Mouse (Mus musculus) neural tube, embryonic 15.5 days (tissue): ENCODE data around the gene Dars2. TPM values are rescaled to one million over a fixed set of nuclear protein-coding genes. Genes with fewer than 3 reads are reported as not detected.

Experiments used
- ATAC-seq: fragments of 200-750 bp; cut with Nextera tagmentation; 2 replicates; pipeline ENCODE4 v1.8.0; 2017; ENCODE audit warnings: mild to moderate bottlenecking, moderate TSS enrichment, moderate library complexity; ENCODE audit not compliant: low FRiP score
- H3K27ac ChIP-seq: fragments of 300-500 bp; sonication (generic); replicated peaks from 2 replicates; pipeline ENCODE4 v1.5.1; 2015; ENCODE audit warnings: mild to moderate bottlenecking, inconsistent platforms
- H3K27me3 ChIP-seq: fragments of 300-500 bp; sonication (generic); replicated peaks from 2 replicates; pipeline ENCODE4 v1.6.1; 2015; ENCODE audit warnings: inconsistent platforms
- H3K36me3 ChIP-seq: fragments of 300-500 bp; sonication (generic); 2 replicates; pipeline ENCODE4 v1.6.1; 2015; ENCODE audit warnings: inconsistent platforms
- H3K4me1 ChIP-seq: fragments of 300-500 bp; sonication (generic); 2 replicates; pipeline ENCODE4 v1.6.1; 2015; ENCODE audit warnings: inconsistent platforms
- H3K4me2 ChIP-seq: fragments of 300-500 bp; sonication (generic); 2 replicates; pipeline ENCODE4 v1.6.1; 2015; ENCODE audit warnings: inconsistent platforms, mild to moderate bottlenecking, moderate library complexity
- H3K4me3 ChIP-seq: fragments of 300-500 bp; sonication (generic); replicated peaks from 2 replicates; pipeline ENCODE4 v1.5.1; 2015; ENCODE audit warnings: mild to moderate bottlenecking, inconsistent platforms
- H3K9ac ChIP-seq: fragments of 300-500 bp; sonication (generic); replicated peaks from 2 replicates; pipeline ENCODE4 v1.6.1; 2015; ENCODE audit warnings: mild to moderate bottlenecking, inconsistent platforms
- H3K9me3 ChIP-seq: fragments of 300-500 bp; sonication (generic); replicated peaks from 2 replicates; pipeline ENCODE4 v1.6.1; 2016; ENCODE audit warnings: inconsistent platforms
- WGBS: fragments of 180-500 bp; shearing (Covaris S2); methylation state at CpG from one replicate; pipeline ENCODE4 v1.1.7; 2015; ENCODE audit warnings: mixed read lengths; 5-methylcytosine and 5-hydroxymethylcytosine counted together
- polyA plus RNA-seq: library from polyadenylated mRNA; unstranded; fragments of >200 nt; fragmentation: Nextera tagmentation; extraction: Ambion mirVana; gene quantifications from 2 replicates; pipeline ENCODE4 v1.2.1, GENCODE M21; 2015

The Dars2 gene
- polyA plus RNA-seq, 1 experiment from 2014 or later = 23.2 TPM

- Histone ChIP-seq H3K27ac (no peak overlapping the region), H3K4me2 (no peak overlapping the region), H3K9ac (no peak overlapping the region), H3K36me3 (peaks cover 52% of the 10 kb centered on the region), H3K4me1 (peaks cover 21% of the 10 kb centered on the region), H3K9me3 (no peaks in the 10 kb centered on the region), H3K27me3 (no peaks in the 10 kb centered on the region), H3K4me3 (no peak overlapping the region)
- 95% methylated on average over 7 of the region's 7 CpGs for WGBS
- no peak for ATAC-seq
Measured at GRCm38 (mm10) chr1:161041261-161042020, 29.0 kb downstream of the Dars2 start.

GRCm38 (mm10) chr1:161040855-161041254 lies 29.6 kb downstream of the Dars2 start:
- ATAC-seq = no peak
- peaks cover 26% of the 10 kb centered on the region for H3K4me1 ChIP-seq
- no peak overlapping the region for H3K9ac ChIP-seq
- peaks cover 46% of the 10 kb centered on the region for H3K36me3 ChIP-seq
- H3K27ac ChIP-seq = no peak overlapping the region
- H3K4me3 ChIP-seq = no peak overlapping the region
- H3K4me2 ChIP-seq = no peak overlapping the region
- no peaks in the 10 kb centered on the region for H3K27me3 ChIP-seq
- no peaks in the 10 kb centered on the region for H3K9me3 ChIP-seq

- WGBS = 74% methylated on average over 1 of the region's 1 CpGs
- Histone ChIP-seq H3K36me3 (peaks cover 41% of the 10 kb centered on the region), H3K4me2 (no peak overlapping the region), H3K9ac (no peak overlapping the region), H3K27ac (no peak overlapping the region), H3K9me3 (no peaks in the 10 kb centered on the region), H3K4me3 (no peak overlapping the region), H3K27me3 (no peaks in the 10 kb centered on the region), H3K4me1 (peaks cover 26% of the 10 kb centered on the region)
- ATAC-seq = no peak
Measured at GRCm38 (mm10) chr1:161040426-161040770, 30.1 kb downstream of the Dars2 start.

GRCm38 (mm10) chr1:161039741-161040425 lies 30.6 kb downstream of the Dars2 start:
- Histone ChIP-seq H3K4me2 (no peak overlapping the region), H3K4me3 (no peak overlapping the region), H3K9ac (no peak overlapping the region), H3K9me3 (no peaks in the 10 kb centered on the region), H3K4me1 (peaks cover 26% of the 10 kb centered on the region), H3K36me3 (peaks cover 36% of the 10 kb centered on the region), H3K27me3 (no peaks in the 10 kb centered on the region), H3K27ac (peak overlapping the region; percentile 42; the same call in 1 of the 2 replicates)
- no peak for ATAC-seq
- 21% methylated on average over 3 of the region's 3 CpGs for WGBS

- Histone ChIP-seq H3K4me2 (no peak overlapping the region), H3K9ac (no peak overlapping the region), H3K9me3 (no peaks in the 10 kb centered on the region), H3K4me1 (peaks cover 26% of the 10 kb centered on the region), H3K36me3 (peaks cover 34% of the 10 kb centered on the region), H3K4me3 (no peak overlapping the region), H3K27me3 (no peaks in the 10 kb centered on the region), H3K27ac (peak overlapping the region; percentile 11; the same call in 1 of the 2 replicates)
- 6% methylated on average over 3 of the region's 3 CpGs for WGBS
- no peak for ATAC-seq
Measured at GRCm38 (mm10) chr1:161038968-161039721, 31.3 kb downstream of the Dars2 start.

- no peak overlapping the region for H3K27ac ChIP-seq
- H3K36me3 ChIP-seq = peaks cover 29% of the 10 kb centered on the region
- no peak overlapping the region for H3K9ac ChIP-seq
- H3K4me3 ChIP-seq = no peak overlapping the region
- no peak for ATAC-seq
- WGBS = 28% methylated on average over 3 of the region's 3 CpGs
- H3K27me3 ChIP-seq = no peaks in the 10 kb centered on the region
- H3K9me3 ChIP-seq = no peaks in the 10 kb centered on the region
- peaks cover 37% of the 10 kb centered on the region for H3K4me1 ChIP-seq
- H3K4me2 ChIP-seq = peak overlapping the region; percentile 81
Measured at GRCm38 (mm10) chr1:161038004-161038403, 32.5 kb downstream of the Dars2 start.

- H3K27me3 ChIP-seq = no peaks in the 10 kb centered on the region
- H3K4me3 ChIP-seq = peak overlapping the region; percentile 27
- peak overlapping the region; percentile 81 for H3K4me2 ChIP-seq
- H3K9me3 ChIP-seq = no peaks in the 10 kb centered on the region
- no peak overlapping the region for H3K27ac ChIP-seq
- no peak for ATAC-seq
- H3K9ac ChIP-seq = peak overlapping the region; percentile 44
- 26% methylated on average over 3 of the region's 3 CpGs for WGBS
- H3K36me3 ChIP-seq = peaks cover 30% of the 10 kb centered on the region
- peaks cover 41% of the 10 kb centered on the region for H3K4me1 ChIP-seq
Measured at GRCm38 (mm10) chr1:161037599-161037998, 32.9 kb downstream of the Dars2 start.

DNA sequence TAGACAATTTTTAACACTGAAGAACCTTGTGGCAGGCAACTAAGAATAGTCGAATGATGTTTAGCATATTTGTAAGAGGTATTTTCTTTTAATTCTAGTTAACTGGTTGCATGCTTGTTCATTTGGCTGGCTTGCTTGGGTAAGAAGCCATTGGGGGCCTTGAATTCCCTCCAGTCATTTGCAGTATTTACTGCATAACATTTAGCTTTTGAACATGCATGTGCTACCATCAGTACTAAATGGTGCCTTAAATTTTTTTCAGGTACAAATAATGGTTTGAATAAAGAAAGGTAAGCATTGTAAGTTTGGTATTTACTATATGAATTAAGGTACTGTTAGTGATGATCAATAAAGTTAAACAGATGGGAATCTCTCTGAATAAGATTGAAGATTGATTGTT lies 33.4 kb downstream of the Dars2 start:
- WGBS = 0% methylated on average over 1 of the region's 1 CpGs
- Histone ChIP-seq H3K4me2 (peak overlapping the region; percentile 81), H3K9ac (peak overlapping the region; percentile 85), H3K27ac (peak overlapping the region; percentile 95), H3K9me3 (no peaks in the 10 kb centered on the region), H3K36me3 (peaks cover 34% of the 10 kb centered on the region), H3K4me1 (peaks cover 42% of the 10 kb centered on the region), H3K27me3 (no peaks in the 10 kb centered on the region), H3K4me3 (peak overlapping the region; percentile 77)
- no peak for ATAC-seq

DNA sequence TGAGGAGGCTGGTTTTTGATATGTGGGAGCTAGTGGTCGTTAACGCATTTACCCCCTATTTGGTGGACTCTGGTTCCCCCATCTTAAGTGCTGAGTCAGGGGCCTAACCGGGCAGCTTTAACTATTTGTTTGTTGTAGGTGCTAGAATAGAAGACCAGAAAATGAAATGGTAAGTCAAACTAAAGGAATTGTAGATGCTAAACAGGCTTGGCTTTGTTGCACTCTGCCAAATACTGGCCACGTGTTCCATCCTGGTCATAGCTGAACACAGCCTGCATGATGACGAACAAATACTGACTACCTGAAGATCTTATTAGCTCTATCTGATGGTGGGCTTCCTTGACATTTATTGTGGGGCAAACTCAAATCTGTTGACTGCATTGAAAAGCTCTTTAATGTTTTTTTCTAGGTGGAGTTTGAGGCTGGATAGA lies 34.0 kb downstream of the Dars2 start:
- peak overlapping the region; percentile 95 for H3K27ac ChIP-seq
- peaks cover 35% of the 10 kb centered on the region for H3K36me3 ChIP-seq
- ATAC-seq = no peak
- H3K9ac ChIP-seq = peak overlapping the region; percentile 85
- under 1% methylated on average over 5 of the region's 5 CpGs for WGBS
- no peaks in the 10 kb centered on the region for H3K9me3 ChIP-seq
- H3K27me3 ChIP-seq = no peaks in the 10 kb centered on the region
- peak overlapping the region; percentile 77 for H3K4me3 ChIP-seq
- peak overlapping the region; percentile 81 for H3K4me2 ChIP-seq
- H3K4me1 ChIP-seq = peaks cover 48% of the 10 kb centered on the region

DNA sequence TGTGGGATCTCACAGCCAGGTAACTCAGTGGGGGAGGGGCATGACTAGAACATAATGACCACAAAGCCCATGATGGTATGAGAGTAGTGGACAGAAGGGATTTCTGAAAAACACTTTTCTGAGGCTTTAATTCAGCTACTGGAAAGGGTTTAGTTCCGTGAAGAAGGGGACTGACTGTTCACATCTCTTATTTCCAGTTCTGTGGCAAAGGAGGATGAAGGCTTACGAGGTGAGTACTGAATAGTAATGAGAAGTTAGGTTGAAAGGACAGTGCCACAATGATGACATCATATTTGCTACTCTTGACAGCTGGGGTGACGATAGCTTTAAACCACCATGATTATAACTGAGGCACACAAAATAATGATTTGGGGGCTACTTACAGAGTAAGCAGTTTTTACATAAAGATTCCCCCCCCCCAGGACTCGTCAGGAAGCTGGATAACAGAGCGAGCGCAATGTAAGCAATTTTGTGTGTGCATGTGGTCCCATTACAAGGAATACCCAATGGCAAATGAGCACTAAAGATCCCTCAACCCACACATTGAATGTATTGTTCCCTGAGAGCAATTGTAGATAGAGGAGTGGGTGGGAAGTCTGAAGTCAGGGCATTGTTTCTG lies 34.6 kb downstream of the Dars2 start:
- Histone ChIP-seq H3K27ac (peak overlapping the region; percentile 95), H3K9ac (peak overlapping the region; percentile 85), H3K9me3 (no peaks in the 10 kb centered on the region), H3K4me3 (peak overlapping the region; percentile 77), H3K4me2 (peak overlapping the region; percentile 81), H3K36me3 (peaks cover 40% of the 10 kb centered on the region), H3K4me1 (peaks cover 49% of the 10 kb centered on the region), H3K27me3 (no peaks in the 10 kb centered on the region)
- ATAC-seq = no peak
- under 1% methylated on average over 6 of the region's 6 CpGs for WGBS

- peak overlapping the region; percentile 95 for H3K27ac ChIP-seq
- peaks cover 41% of the 10 kb centered on the region for H3K36me3 ChIP-seq
- peak overlapping the region; percentile 85 for H3K9ac ChIP-seq
- under 1% methylated on average over 14 of the region's 14 CpGs for WGBS
- peak overlapping the region; percentile 77 for H3K4me3 ChIP-seq
- H3K27me3 ChIP-seq = no peaks in the 10 kb centered on the region
- peaks cover 49% of the 10 kb centered on the region for H3K4me1 ChIP-seq
- H3K4me2 ChIP-seq = peak overlapping the region; percentile 81
- ATAC-seq = peak; percentile 42
- H3K9me3 ChIP-seq = no peaks in the 10 kb centered on the region
Measured at GRCm38 (mm10) chr1:161035281-161035785, 35.1 kb downstream of the Dars2 start.
